Mouse (Mus musculus) lung, embryonic 14.5 days (tissue): ENCODE results near the gene Gucy2c. TPM values are rescaled to one million over a fixed set of nuclear protein-coding genes. Genes with fewer than 3 reads are reported as not detected.
A peak's percentile ranks its signal among the peaks of the same experiment; 100 is the strongest.

Experiments used
- ATAC-seq: fragments of 200-750 bp; cut with Nextera tagmentation; 2 replicates; pipeline ENCODE4 v1.8.0; 2017; ENCODE audit warnings: mild to moderate bottlenecking, moderate TSS enrichment, moderate library complexity; ENCODE audit not compliant: insufficient read depth
- DNase-seq: peaks from one replicate; pipeline ENCODE4 v3.0.0-alpha.2; 2015
- H3K27ac ChIP-seq: fragments of 300-500 bp; sonication (generic); 2 replicates; pipeline ENCODE4 v1.5.1; 2014; ENCODE audit warnings: low read depth, mild to moderate bottlenecking, moderate library complexity
- H3K27me3 ChIP-seq: fragments of 300-500 bp; sonication (generic); 2 replicates; pipeline ENCODE4 v1.6.1; 2014; ENCODE audit warnings: low read length, control low read depth; ENCODE audit not compliant: insufficient read depth
- H3K36me3 ChIP-seq: fragments of 300-500 bp; sonication (generic); 2 replicates; pipeline ENCODE4 v1.6.1; 2014; ENCODE audit warnings: control low read depth; ENCODE audit not compliant: insufficient read depth
- H3K4me1 ChIP-seq: fragments of 300-500 bp; sonication (generic); 2 replicates; pipeline ENCODE4 v1.6.1; 2014; ENCODE audit warnings: antibody characterized with exemption, control low read depth; ENCODE audit not compliant: insufficient read depth
- H3K4me2 ChIP-seq: fragments of 300-500 bp; sonication (generic); 2 replicates; pipeline ENCODE4 v1.6.1; 2014; ENCODE audit warnings: mild to moderate bottlenecking
- H3K4me3 ChIP-seq: fragments of 300-500 bp; sonication (generic); 2 replicates; pipeline ENCODE4 v1.5.1; 2014; ENCODE audit warnings: low read depth, low read length
- H3K9ac ChIP-seq: fragments of 300-500 bp; sonication (generic); 2 replicates; pipeline ENCODE4 v1.6.1; 2014
- H3K9me3 ChIP-seq: fragments of 300-500 bp; sonication (generic); 2 replicates; pipeline ENCODE4 v1.6.1; 2016; ENCODE audit warnings: low read depth, low read length, control low read depth
- CTCF ChIP-seq: IDR thresholded peaks from 2 replicates; pipeline ENCODE4 v1.5.1; 2016; ENCODE audit warnings: antibody characterized with exemption, low read depth
- WGBS: fragments of 180-500 bp; shearing (Covaris S2); extraction: QIAGEN DNeasy Blood & Tissue Kit; methylation state at CpG from one replicate; pipeline ENCODE4 v1.1.7; 2014; 5-methylcytosine and 5-hydroxymethylcytosine counted together
- polyA plus RNA-seq: library from polyadenylated mRNA; unstranded; fragments of >200 nt; fragmentation: Nextera tagmentation; extraction: Ambion mirVana; gene quantifications from 2 replicates; pipeline ENCODE4 v1.2.1, GENCODE M21; 2014

The Gucy2c gene
- polyA plus RNA-seq, 1 experiment from 2014 or later, result 0.08 TPM

DNA sequence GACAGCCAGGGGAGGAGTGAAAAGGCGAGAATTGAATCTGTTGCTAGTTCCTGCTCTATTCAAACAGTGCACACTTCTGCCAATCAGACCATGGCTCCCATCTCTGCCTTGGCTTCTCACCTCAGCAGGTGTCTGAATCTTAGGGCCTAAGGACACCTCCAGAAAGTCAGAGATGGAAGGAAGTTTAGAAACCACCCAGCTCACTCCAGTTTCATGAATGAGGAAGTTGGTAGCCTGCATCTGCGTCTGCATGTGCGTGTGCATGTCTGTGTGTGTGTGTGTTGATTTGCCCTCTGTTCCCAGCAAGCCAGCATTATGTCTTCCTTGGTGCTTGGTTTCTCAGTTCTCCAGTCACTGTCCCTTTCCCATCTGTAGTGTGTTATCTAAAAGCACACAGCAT is 67.5 kb downstream of the Gucy2c start:
- ATAC-seq (no peak), DNase-seq (no peak)
- Histone ChIP-seq H3K4me3 (no peak overlapping the region), H3K9me3 (no peaks in the 10 kb centered on the region), H3K4me2 (no peak overlapping the region), H3K9ac (no peak overlapping the region), H3K4me1 (no peaks in the 10 kb centered on the region), H3K36me3 (no peaks in the 10 kb centered on the region), H3K27me3 (no peaks in the 10 kb centered on the region), H3K27ac (no peak overlapping the region)
- WGBS, result 75% methylated on average over 3 of the region's 3 CpGs
- TF ChIP-seq CTCF, result no peak

GRCm38 (mm10) chr6:136710408-136710807 is 71.2 kb downstream of the Gucy2c start:
- Histone ChIP-seq H3K4me2 (no peak overlapping the region), H3K27me3 (no peaks in the 10 kb centered on the region), H3K9me3 (no peaks in the 10 kb centered on the region), H3K36me3 (no peaks in the 10 kb centered on the region), H3K4me1 (no peaks in the 10 kb centered on the region), H3K27ac (no peak overlapping the region), H3K9ac (no peak overlapping the region), H3K4me3 (no peak overlapping the region)
- no peak for ATAC-seq
- 83% methylated on average over 5 of the region's 5 CpGs for WGBS
- TF ChIP-seq CTCF, result no peak
- DNase-seq, result no peak

DNA sequence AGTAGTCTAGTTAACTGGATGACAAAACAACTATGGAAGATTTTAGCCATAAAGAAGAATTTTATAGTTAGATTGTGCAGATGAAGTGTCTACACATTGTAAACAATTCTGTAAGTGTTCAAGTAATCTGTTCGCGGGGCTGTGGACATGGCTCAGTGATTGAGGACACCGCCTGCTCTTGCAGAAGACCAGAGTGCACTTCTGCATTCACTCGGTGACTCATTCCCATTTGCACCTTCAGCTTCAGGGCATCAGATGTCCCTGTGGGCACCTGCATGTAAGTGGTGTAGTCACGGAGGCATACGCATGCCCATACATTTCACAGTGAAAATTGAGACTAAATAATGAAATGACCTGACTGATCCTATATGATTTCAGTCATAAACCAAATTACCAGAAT is 73.0 kb downstream of the Gucy2c start:
- no peak for ATAC-seq

DNA sequence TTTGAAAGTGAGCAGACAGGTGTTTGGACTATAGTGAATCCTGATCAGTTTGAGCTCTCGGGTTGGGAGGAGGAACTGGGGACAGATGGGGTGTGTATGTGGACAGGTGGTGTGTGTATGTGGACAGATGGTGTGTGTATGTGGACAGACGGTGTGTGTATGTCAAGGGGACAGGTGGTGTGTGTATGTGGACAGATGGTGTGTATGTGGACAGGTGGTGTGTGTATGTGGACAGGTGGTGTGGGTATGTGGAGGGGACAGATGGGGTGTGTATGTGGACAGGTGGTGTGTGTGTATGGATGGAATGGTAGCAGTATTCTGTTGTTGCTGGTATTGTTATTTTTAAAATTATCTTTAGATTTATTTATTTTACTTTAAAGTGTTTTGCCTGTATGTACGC is 79.7 kb downstream of the Gucy2c start:
- no peak for ATAC-seq
- no peaks in the 10 kb centered on the region for H3K9me3 ChIP-seq
- DNase-seq, result no peak
- no peak overlapping the region for H3K4me2 ChIP-seq
- no peaks in the 10 kb centered on the region for H3K27me3 ChIP-seq
- no peaks in the 10 kb centered on the region for H3K4me1 ChIP-seq
- H3K4me3 ChIP-seq, result no peak overlapping the region
- H3K27ac ChIP-seq, result no peak overlapping the region
- WGBS, result 77% methylated on average over 3 of the region's 3 CpGs
- TF ChIP-seq CTCF, result no peak
- H3K36me3 ChIP-seq, result no peaks in the 10 kb centered on the region
- H3K9ac ChIP-seq, result no peak overlapping the region

More for the DNA sequence above, 73.0 kb downstream of the Gucy2c start:
- Histone ChIP-seq H3K4me2 (no peak overlapping the region), H3K27me3 (no peaks in the 10 kb centered on the region), H3K4me3 (no peak overlapping the region), H3K4me1 (no peaks in the 10 kb centered on the region), H3K27ac (no peak overlapping the region), H3K36me3 (no peaks in the 10 kb centered on the region), H3K9ac (no peak overlapping the region), H3K9me3 (no peaks in the 10 kb centered on the region)
- no peak for DNase-seq
- 87% methylated on average over 6 of the region's 6 CpGs for WGBS
- TF ChIP-seq CTCF, result no peak

DNA sequence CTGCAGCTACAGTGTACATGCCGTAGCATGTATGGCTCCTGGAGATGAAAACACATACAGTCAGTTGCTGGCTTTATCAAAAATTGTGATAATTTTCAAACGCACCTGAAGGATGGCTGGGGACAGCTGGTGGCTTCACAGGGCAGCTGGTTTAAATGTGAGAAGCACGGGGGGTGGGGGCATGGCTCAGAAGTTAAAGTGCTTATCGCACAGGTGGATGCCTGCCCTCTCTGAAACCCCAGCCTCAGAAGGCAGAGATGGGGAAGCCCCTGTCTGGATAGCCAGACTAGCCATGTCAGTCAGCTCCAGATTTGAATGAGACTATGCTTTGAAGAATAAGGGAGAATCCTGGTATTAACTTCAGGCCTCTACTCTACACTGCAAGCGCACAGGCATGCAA is 80.4 kb downstream of the Gucy2c start:
- 75% methylated on average over 5 of the region's 5 CpGs for WGBS
- Histone ChIP-seq H3K4me3 (no peak overlapping the region), H3K4me2 (no peak overlapping the region), H3K36me3 (no peaks in the 10 kb centered on the region), H3K27ac (no peak overlapping the region), H3K9ac (no peak overlapping the region), H3K9me3 (no peaks in the 10 kb centered on the region), H3K27me3 (no peaks in the 10 kb centered on the region), H3K4me1 (no peaks in the 10 kb centered on the region)
- ATAC-seq, result no peak
- no peak for TF ChIP-seq CTCF
- no peak for DNase-seq

GRCm38 (mm10) chr6:136691314-136691713 is 90.3 kb downstream of the Gucy2c start:
- no peaks in the 10 kb centered on the region for H3K9me3 ChIP-seq
- H3K9ac ChIP-seq, result no peak overlapping the region
- no peaks in the 10 kb centered on the region for H3K27me3 ChIP-seq
- no peaks in the 10 kb centered on the region for H3K4me1 ChIP-seq
- H3K27ac ChIP-seq, result no peak overlapping the region
- H3K4me2 ChIP-seq, result no peak overlapping the region
- WGBS, result 92% methylated on average over 6 of the region's 6 CpGs
- DNase-seq, result no peak
- TF ChIP-seq CTCF, result peak; percentile 26
- H3K36me3 ChIP-seq, result no peaks in the 10 kb centered on the region
- no peak overlapping the region for H3K4me3 ChIP-seq
- ATAC-seq, result no peak

DNA sequence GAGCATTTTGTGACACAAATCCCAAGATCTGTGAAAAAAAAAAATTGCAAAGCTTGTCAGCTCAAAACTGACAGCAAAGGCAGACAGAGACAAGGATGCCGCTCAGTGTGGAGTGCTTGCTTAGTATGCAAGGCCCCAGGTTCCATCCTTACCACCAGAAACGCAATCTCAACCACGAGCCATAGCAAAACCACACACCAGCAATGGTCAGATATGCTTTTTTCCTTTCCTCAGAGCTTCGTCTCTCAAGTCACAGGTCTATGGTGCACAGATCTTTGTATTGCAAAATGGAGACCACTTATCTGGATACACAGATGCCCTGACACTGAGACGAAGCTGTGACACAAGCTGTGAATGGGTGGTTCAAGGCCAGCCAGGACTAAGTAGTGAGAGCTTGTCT is 91.0 kb downstream of the Gucy2c start:
- no peaks in the 10 kb centered on the region for H3K9me3 ChIP-seq
- no peak overlapping the region for H3K4me3 ChIP-seq
- no peak overlapping the region for H3K9ac ChIP-seq
- 70% methylated on average over 5 of the region's 5 CpGs for WGBS
- no peak overlapping the region for H3K4me2 ChIP-seq
- H3K36me3 ChIP-seq, result no peaks in the 10 kb centered on the region
- DNase-seq (no peak), ATAC-seq (no peak)
- TF ChIP-seq CTCF, result no peak
- no peak overlapping the region for H3K27ac ChIP-seq
- no peaks in the 10 kb centered on the region for H3K4me1 ChIP-seq
- H3K27me3 ChIP-seq, result no peaks in the 10 kb centered on the region
